ENCODE assay signal across 12 mouse cellular contexts in genomic region chr3:123334947-123335346, GRCm38 (mm10). TPM values are rescaled to one million over a fixed set of nuclear protein-coding genes. Genes with fewer than 3 reads are reported as not detected.
A peak's percentile ranks its signal among the peaks of the same experiment; 100 is the strongest.
DNase-seq lines count a peak whose midpoint lies in the region; ATAC-seq and TF ChIP-seq lines count a peak whose summit lies in the region.
"Had no signal": no experiment of that assay in that cellular context is flagged by ENCODE, and none has a peak within 500 bp of the region (broad histone marks: within the 10 kb centered on the region; RNA-seq: fewer than 3 reads in every experiment).

No protein-coding gene starts in this region.

- H3K9ac ChIP-seq in kidney, embryonic 15.5 days = no peak overlapping the region
- H3K9ac ChIP-seq: midbrain, embryonic 13.5 days had no signal

- 45% methylated on average over 7 of the region's 7 CpGs for WGBS in kidney, embryonic 15.5 days

- H3K4me3 ChIP-seq in kidney, embryonic 15.5 days (replicated peaks) = no peak overlapping the region
- no peak overlapping the region for H3K4me3 ChIP-seq in embryonic fibroblast, embryonic 13.5 days (ENCODE audit: insufficient read depth, low read length)
- H3K4me3 ChIP-seq: erythroblast, embryonic 14.5 days; hindbrain, embryonic 10.5 days; midbrain, embryonic 13.5 days had no signal

- no peaks in the 10 kb centered on the region for H3K27me3 ChIP-seq in kidney, embryonic 15.5 days
- H3K27me3 ChIP-seq: midbrain, embryonic 13.5 days had no signal

- no peaks in the 10 kb centered on the region for H3K9me3 ChIP-seq in kidney, embryonic 15.5 days (replicated peaks)
- H3K9me3 ChIP-seq: hindbrain, embryonic 10.5 days; midbrain, embryonic 13.5 days had no signal

- no peak for TF ChIP-seq CTCF in embryonic fibroblast, embryonic 13.5 days (IDR thresholded peaks at IDR 0.05; ENCODE audit: borderline replicate concordance, insufficient read depth, low read length)

- H3K27ac ChIP-seq in kidney, embryonic 15.5 days = peak overlapping the region; percentile 72
- H3K27ac ChIP-seq in embryonic fibroblast, embryonic 13.5 days (ENCODE audit: insufficient read depth, low read length) = peak overlapping the region; percentile 89
- H3K27ac ChIP-seq: hindbrain, embryonic 10.5 days; midbrain, embryonic 13.5 days had no signal

- no peak for TF ChIP-seq POLR2A in embryonic fibroblast, embryonic 13.5 days (IDR thresholded peaks at IDR 0.05; ENCODE audit: low read depth, low read length)

- no peak for DNase-seq in kidney, postnatal 36 days
- peak; percentile 45 for DNase-seq in Muller cell, postnatal 12 days (ENCODE audit: inconsistent ontology term)
- DNase-seq in cerebellum, adult 11-12 months = no peak
- DNase-seq: right cerebral cortex, postnatal 14 days had no signal

- ATAC-seq in kidney, embryonic 15.5 days (replicated peaks; ENCODE audit: low FRiP score) = no peak
- peak; percentile 32 for ATAC-seq in megakaryocyte progenitor cell, adult 5-6 weeks (replicated peaks; ENCODE audit: poor library complexity)
- ATAC-seq in activated CD4-positive, CD25-positive, alpha-beta regulatory T cell, adult 4 months = no peak
- ATAC-seq in CD4-positive, CD25-positive, alpha-beta regulatory T cell, adult 4 months = no peak
- ATAC-seq: midbrain, embryonic 13.5 days had no signal

- peaks cover 13% of the 10 kb centered on the region; the same call in 1 of the 2 replicates for H3K36me3 ChIP-seq in kidney, embryonic 15.5 days
- H3K36me3 ChIP-seq: hindbrain, embryonic 10.5 days; midbrain, embryonic 13.5 days had no signal

- H3K4me2 ChIP-seq in kidney, embryonic 15.5 days = no peak overlapping the region
- H3K4me2 ChIP-seq: midbrain, embryonic 13.5 days had no signal

- peaks cover 33% of the 10 kb centered on the region for H3K4me1 ChIP-seq in kidney, embryonic 15.5 days
- peaks cover 31% of the 10 kb centered on the region for H3K4me1 ChIP-seq in embryonic fibroblast, embryonic 13.5 days (ENCODE audit: control insufficient read depth, insufficient read depth, low read length)
- H3K4me1 ChIP-seq: midbrain, embryonic 13.5 days had no signal

RNA-seq across cellular contexts. Expression of gene Mettl14, which starts 51.0 kb away (rescaled TPM):
- 29.0 and 30.8 TPM in 2 replicates for polyA plus RNA-seq in kidney, embryonic 15.5 days (2015; fragmentation: Nextera tagmentation; extraction: Ambion mirVana)
- polyA plus RNA-seq in embryonic fibroblast, embryonic 13.5 days (2011; ENCODE audit: insufficient read length, low read depth, missing spikeins) = 14.1 and 17.9 TPM in 2 replicates
- 19.9 and 20.4 TPM in 2 replicates for total RNA-seq in megakaryocyte progenitor cell, adult 5-6 weeks (2015)
- total RNA-seq in megakaryocyte progenitor cell, adult 5-6 weeks (2017) = 24.3 and 31.6 TPM in 2 replicates
- polyA plus RNA-seq in activated CD4-positive, CD25-positive, alpha-beta regulatory T cell, adult 4 months (2017; shearing (Covaris generic)) = 10 to 100 TPM; 13.5 to 20.8 TPM
- 10 to 100 TPM; 16.7 to 29.9 TPM for polyA plus RNA-seq in CD4-positive, CD25-positive, alpha-beta regulatory T cell, adult 4 months (2017; shearing (Covaris generic))
